Mouse (Mus musculus) ES-E14 (cell line): ENCODE measurements around the gene Spryd4. TPM values are rescaled to one million over a fixed set of nuclear protein-coding genes. Genes with fewer than 3 reads are reported as not detected.

Experiments used
- DNase-seq: peaks from one replicate; pipeline ENCODE4 v3.0.0-alpha.2; 2013; ENCODE audit warnings: low read depth, low spot score
- H3K27ac ChIP-seq: 2 replicates; pipeline ENCODE4 v1.5.1; 2012; ENCODE audit warnings: low read depth, mild to moderate bottlenecking, low read length, moderate library complexity, mixed read lengths; ENCODE audit not compliant: poor library complexity, insufficient read depth, severe bottlenecking
- H3K36me3 ChIP-seq: 2 replicates; pipeline ENCODE4 v1.6.1; 2012; ENCODE audit warnings: mild to moderate bottlenecking, low read length, moderate library complexity, mixed read lengths; ENCODE audit not compliant: control insufficient read depth, poor library complexity, insufficient read depth, severe bottlenecking
- H3K4me1 ChIP-seq, 2 experiments: fragments of 150-350 bp in 1 of 2; sonication (generic) in 1 of 2; 2 replicates each; pipeline ENCODE4 v1.6.1; 2012; ENCODE audit warnings: low read length in 2 of 2, mild to moderate bottlenecking in 1 of 2, mixed read lengths in 1 of 2; ENCODE audit not compliant: control insufficient read depth in 2 of 2, insufficient read depth in 2 of 2, poor library complexity in 1 of 2
- H3K4me3 ChIP-seq, 2 experiments: fragments of 150-350 bp in 1 of 2; sonication (generic) in 1 of 2; 2 replicates each; pipeline ENCODE4 v1.5.1; 2012; ENCODE audit warnings: low read length in 2 of 2, low read depth in 1 of 2, mild to moderate bottlenecking in 1 of 2, mixed read lengths in 1 of 2; ENCODE audit not compliant: insufficient read depth in 1 of 2, poor library complexity in 1 of 2, severe bottlenecking in 1 of 2
- H3K9ac ChIP-seq: 2 replicates; pipeline ENCODE4 v1.6.1; 2012; ENCODE audit warnings: low read depth, mild to moderate bottlenecking, low read length, mixed read lengths; ENCODE audit not compliant: poor library complexity, insufficient read depth, severe bottlenecking
- H3K9me3 ChIP-seq: fragments of 150-350 bp; sonication (generic); 2 replicates; pipeline ENCODE4 v1.6.1; 2012; ENCODE audit warnings: low read depth, mild to moderate bottlenecking, low read length; ENCODE audit not compliant: control insufficient read depth, insufficient read depth
- CHD2 ChIP-seq: IDR thresholded peaks from 2 replicates; pipeline ENCODE4 v1.6.1; 2014; ENCODE audit warnings: mild to moderate bottlenecking, low read depth, low read length, inconsistent platforms
- HCFC1 ChIP-seq: IDR thresholded peaks from 2 replicates; pipeline ENCODE4 v1.6.1; 2012; ENCODE audit warnings: low read length, inconsistent platforms, borderline replicate concordance; ENCODE audit not compliant: insufficient read depth
- MAFK ChIP-seq: IDR thresholded peaks from 2 replicates; pipeline ENCODE4 v1.6.1; 2014; ENCODE audit warnings: mild to moderate bottlenecking, low read depth, low read length, inconsistent platforms; ENCODE audit not compliant: insufficient read depth
- ZC3H11A ChIP-seq: IDR thresholded peaks from 2 replicates; pipeline ENCODE4 v1.6.1; 2012; ENCODE audit warnings: low read depth, mild to moderate bottlenecking, inconsistent platforms, low read length, borderline replicate concordance
- ZNF384 ChIP-seq: IDR thresholded peaks from 2 replicates; pipeline ENCODE4 v1.6.1; 2012; ENCODE audit warnings: low read depth, low read length, inconsistent platforms
- in situ Hi-C, 2 experiments: fragments of 600-800 bp; cut with MboI; formaldehyde crosslinking; loops; one replicate each; pipeline ENCODE4 v1.15.1; 2025; ENCODE audit warnings: low sequenced_read_pairs in 2 of 2, inconsistent platforms in 1 of 2; ENCODE audit not compliant: unreplicated experiment in 2 of 2
- total RNA-seq: library from RNA; depleted of rRNA; stranded (reverse); fragments of 300-350 nt; gene quantifications from 2 replicates; pipeline ENCODE4 v1.2.3, GENCODE M21; 2012

The Spryd4 gene
- total RNA-seq, 1 experiment, result 24.9 TPM

- H3K27ac ChIP-seq, result no peak overlapping the region
- no peak for DNase-seq
- in situ Hi-C loops, result no loop called here
- H3K9me3 ChIP-seq, result no peaks in the 10 kb centered on the region
- no peak overlapping the region for H3K4me3 ChIP-seq
- no peak for TF ChIP-seq HCFC1
- TF ChIP-seq MAFK, result no peak
- TF ChIP-seq ZNF384, result no peak
- no peak for TF ChIP-seq CHD2
- TF ChIP-seq ZC3H11A, result no peak
- H3K4me1 ChIP-seq, result peaks cover 11 to 14% of the 10 kb centered on the region in 2 experiments; a peak in 3 of 4 replicates
- H3K9ac ChIP-seq, result no peak overlapping the region
- peaks cover 16% of the 10 kb centered on the region for H3K36me3 ChIP-seq
These were observed 3.3 kb downstream of the Spryd4 start for GRCm38 (mm10) chr10:128208326-128208725.

- Histone ChIP-seq H3K4me1 (peaks cover 10 to 14% of the 10 kb centered on the region in 2 experiments; a peak in 3 of 4 replicates), H3K27ac (peak overlapping the region; percentile 42; the same call in 1 of the 2 replicates), H3K36me3 (peaks cover 15% of the 10 kb centered on the region), H3K4me3 (peak overlapping the region; percentile 22 to 43), H3K9ac (peak overlapping the region; percentile 48), H3K9me3 (no peaks in the 10 kb centered on the region)
- TF ChIP-seq HCFC1 (no peak), ZC3H11A (no peak), MAFK (no peak), CHD2 (no peak), ZNF384 (no peak)
- DNase-seq, result no peak
- in situ Hi-C loops, result no loop called here
These were observed 6.7 kb downstream of the Spryd4 start for GRCm38 (mm10) chr10:128204941-128205340.

- H3K36me3 ChIP-seq, result peaks cover 9% of the 10 kb centered on the region
- no peak overlapping the region for H3K4me3 ChIP-seq
- TF ChIP-seq MAFK, result no peak
- no peak for TF ChIP-seq ZC3H11A
- no peak for TF ChIP-seq HCFC1
- TF ChIP-seq ZNF384, result no peak
- no peak for TF ChIP-seq CHD2
- no peak overlapping the region for H3K9ac ChIP-seq
- H3K4me1 ChIP-seq, result peaks cover 10 to 14% of the 10 kb centered on the region in 2 experiments; a peak in 3 of 4 replicates
- no peaks in the 10 kb centered on the region for H3K9me3 ChIP-seq
- in situ Hi-C loops, result no loop called here
- DNase-seq, result no peak
- no peak overlapping the region for H3K27ac ChIP-seq
These were observed 9.8 kb downstream of the Spryd4 start for GRCm38 (mm10) chr10:128201856-128202255.

- peaks cover 3% of the 10 kb centered on the region; the same call in 1 of the 2 replicates for H3K36me3 ChIP-seq
- in situ Hi-C loops, result no loop called here
- H3K9ac ChIP-seq, result peak overlapping the region; percentile 87
- TF ChIP-seq CHD2 (no peak), ZC3H11A (no peak), HCFC1 (no peak), MAFK (no peak), ZNF384 (no peak)
- DNase-seq, result no peak
- peak overlapping the region; percentile 86 to 89 for H3K4me3 ChIP-seq
- H3K4me1 ChIP-seq, result peaks cover 0 to 2% of the 10 kb centered on the region in 2 experiments; a peak in 1 of 4 replicates
- H3K27ac ChIP-seq, result peak overlapping the region; percentile 54
- no peaks in the 10 kb centered on the region for H3K9me3 ChIP-seq
These were observed 16.8 kb downstream of the Spryd4 start for GRCm38 (mm10) chr10:128194551-128195461.
